Mouse (Mus musculus): ENCODE measurements around the gene Mettl26. TPM values are rescaled to one million over a fixed set of nuclear protein-coding genes. Genes with fewer than 3 reads are reported as not detected.

The Mettl26 gene
- polyA plus RNA-seq, 1 experiment = 196 TPM

DNA sequence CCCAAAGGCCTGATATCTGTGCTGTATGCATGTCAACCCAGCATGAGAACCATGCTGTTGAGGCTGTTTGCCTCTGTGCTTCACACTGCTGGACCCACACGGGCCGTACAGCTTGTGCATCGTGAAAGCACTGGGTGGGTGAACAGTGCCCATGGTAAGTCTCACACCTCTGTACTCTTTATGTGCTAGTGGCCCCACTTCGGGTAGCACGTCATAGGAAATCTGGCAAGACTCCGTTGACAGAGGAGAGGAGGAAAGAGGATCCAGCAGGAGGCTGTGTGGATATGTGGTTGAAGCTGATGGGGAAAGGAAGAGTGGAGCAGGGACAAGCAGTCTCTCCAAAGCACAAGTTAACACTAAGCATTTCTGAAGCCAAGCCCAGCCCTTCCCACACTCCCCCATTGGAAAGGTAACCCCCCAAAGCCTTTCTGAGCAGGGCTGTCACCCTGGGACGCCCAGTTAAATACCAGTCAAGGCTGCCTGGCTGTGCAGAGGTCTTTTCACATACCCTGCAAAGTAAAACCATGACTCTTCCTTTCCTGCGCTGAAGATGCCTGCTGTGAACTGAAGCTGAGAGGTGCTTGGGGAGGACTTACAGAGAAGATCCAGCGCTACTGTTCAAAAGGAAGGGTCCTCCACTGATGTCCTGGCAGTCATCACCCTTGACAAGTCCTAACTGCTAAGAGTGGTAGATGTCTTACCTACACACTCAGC is 43.3 kb downstream of the Mettl26 start:
- Histone ChIP-seq H3K4me3 (ENCODE audit: low read depth, low read length) (peak overlapping the region; percentile 13), H3K36me3 (ENCODE audit: control insufficient read depth, insufficient read depth, low read length) (no peaks in the 10 kb centered on the region), H3K4me1 (ENCODE audit: control insufficient read depth, insufficient read depth, insufficient read length, low read length) (peaks cover 32% of the 10 kb centered on the region; the same call in 1 of the 2 replicates), H3K27me3 (ENCODE audit: control insufficient read depth, insufficient read depth, low read length) (no peaks in the 10 kb centered on the region), H3K27ac (ENCODE audit: insufficient read depth, low read depth, low read length) (peak overlapping the region; percentile 59)
- TF ChIP-seq POLR2A (IDR thresholded peaks at IDR 0.05; ENCODE audit: low read depth, low read length) (no peak), CTCF (IDR thresholded peaks at IDR 0.05; ENCODE audit: extremely low read depth, insufficient read length, insufficient replicate concordance, low read depth, low read length) (no peak)
- 74% methylated on average over 9 of the region's 9 CpGs for WGBS

DNA sequence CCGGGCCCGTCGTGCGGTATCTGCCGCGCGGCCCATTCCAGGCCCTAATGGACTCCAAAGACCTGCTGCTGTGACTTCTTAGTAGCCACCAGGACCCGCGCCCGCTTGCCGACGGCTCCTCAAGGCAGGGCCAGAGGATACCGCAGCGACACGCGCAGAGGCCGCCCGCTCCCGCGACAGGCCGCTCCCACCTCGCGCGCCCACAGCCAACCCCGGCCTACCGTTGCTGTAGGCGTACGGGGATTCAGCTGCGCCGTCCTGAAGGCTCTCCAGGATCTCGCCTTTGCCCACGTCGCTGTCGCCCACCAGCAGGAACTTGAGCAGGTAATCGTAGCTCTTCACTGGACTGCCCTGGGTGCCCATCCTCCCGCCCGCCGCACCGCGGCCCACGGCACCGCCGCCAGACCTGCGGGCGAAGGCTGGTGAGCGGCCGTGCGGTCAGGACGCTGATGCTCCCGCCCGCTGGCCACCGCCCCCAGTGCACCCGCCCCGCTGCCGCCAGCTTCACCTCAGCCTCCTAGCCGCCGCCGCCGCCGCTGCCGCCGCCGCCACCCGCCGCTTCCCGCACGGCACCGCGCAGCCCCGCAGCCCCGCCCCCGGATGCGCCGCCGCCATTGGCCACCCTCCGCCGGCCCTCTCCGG is 44.4 kb downstream of the Mettl26 start, which contains the start of gene Rab40c:
Gene Rab40c, minus strand, starts transcription at position 584 of the 642 bp plus-strand sequence.
- no peak for TF ChIP-seq POLR2A (IDR thresholded peaks at IDR 0.05; ENCODE audit: low read depth, low read length)
- no peak for TF ChIP-seq CTCF (IDR thresholded peaks at IDR 0.05; ENCODE audit: extremely low read depth, insufficient read length, insufficient replicate concordance, low read depth, low read length)
- WGBS = 1% methylated on average over 77 of the region's 78 CpGs

DNA sequence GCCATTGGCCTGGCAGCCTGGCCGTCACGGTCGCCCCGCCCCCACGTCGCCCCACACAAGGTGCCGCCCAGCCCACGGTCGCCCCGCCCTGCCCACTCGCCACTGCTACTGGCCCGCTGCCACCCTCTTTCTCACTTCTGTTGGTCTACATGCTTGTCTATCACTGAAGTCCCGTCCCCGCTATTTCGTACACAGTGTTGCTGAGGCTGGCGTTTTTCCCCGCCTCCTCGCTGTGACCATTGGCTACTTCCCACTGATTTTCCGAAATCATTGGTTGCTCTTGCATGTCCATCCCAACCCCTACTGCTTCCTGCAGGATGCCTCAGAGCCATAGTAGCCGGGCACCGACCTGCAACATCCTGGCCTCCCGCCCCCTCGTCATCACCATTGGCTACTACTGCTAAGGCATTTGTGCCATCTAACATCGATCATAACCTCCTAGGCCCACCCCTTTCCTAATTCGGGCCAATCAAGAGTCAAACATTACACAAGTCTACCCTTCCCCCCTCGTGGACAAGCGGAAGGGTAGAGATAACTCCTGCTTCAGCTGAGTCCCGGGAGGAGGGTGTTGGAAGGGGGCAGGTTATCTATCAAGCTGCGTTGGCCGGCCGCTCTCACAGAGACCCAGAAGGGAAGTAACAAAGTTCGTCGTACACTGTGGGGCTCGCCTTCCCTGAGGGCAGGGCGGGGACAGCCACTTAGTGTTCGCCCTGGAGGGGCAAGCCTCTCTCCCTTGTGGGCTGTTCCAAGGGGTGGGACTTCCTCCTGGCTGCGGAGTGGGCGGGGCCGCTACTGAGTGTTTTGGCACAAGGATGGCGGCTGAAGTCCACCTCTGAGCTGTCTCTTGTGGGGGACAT is 45.1 kb downstream of the Mettl26 start:
- H3K4me1 ChIP-seq (ENCODE audit: control insufficient read depth, insufficient read depth, insufficient read length, low read length) = peaks cover 20% of the 10 kb centered on the region; the same call in 1 of the 2 replicates

More for the DNA sequence above, 44.4 kb downstream of the Mettl26 start, which contains the start of gene Rab40c:
- Histone ChIP-seq H3K27ac (ENCODE audit: insufficient read depth, low read depth, low read length) (peak within 1 kb of the TSS; percentile 97), H3K36me3 (ENCODE audit: control insufficient read depth, insufficient read depth, low read length) (no peaks in the 10 kb centered on the region), H3K4me1 (ENCODE audit: control insufficient read depth, insufficient read depth, insufficient read length, low read length) (peaks cover 24% of the 10 kb centered on the region; the same call in 1 of the 2 replicates), H3K27me3 (ENCODE audit: control insufficient read depth, insufficient read depth, low read length) (no peaks in the 10 kb centered on the region), H3K4me3 (ENCODE audit: low read depth, low read length) (peak within 1 kb of the TSS; percentile 96)

DNA sequence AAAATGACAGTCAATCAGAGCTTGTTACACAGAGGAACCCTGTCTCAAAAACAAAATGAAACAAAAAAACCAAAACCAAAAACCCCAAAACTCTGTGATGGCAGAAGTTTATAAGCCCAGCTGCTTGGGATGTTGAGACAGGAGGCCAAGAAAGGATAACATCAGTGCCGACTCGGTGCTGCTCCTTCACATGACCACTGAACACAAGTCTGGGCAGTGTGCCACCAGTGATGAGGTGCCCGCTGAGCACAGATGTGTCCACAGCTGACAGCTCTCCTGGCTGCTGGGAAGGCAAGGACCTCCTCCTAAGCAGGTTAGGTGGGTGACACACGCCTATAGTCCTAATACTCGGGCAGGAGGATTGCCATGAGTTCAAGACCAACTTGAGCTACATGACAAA is 47.2 kb downstream of the Mettl26 start:
- Histone ChIP-seq H3K4me3 (ENCODE audit: low read depth, low read length) (no peak overlapping the region), H3K27me3 (ENCODE audit: control insufficient read depth, insufficient read depth, low read length) (no peaks in the 10 kb centered on the region), H3K36me3 (ENCODE audit: control insufficient read depth, insufficient read depth, low read length) (peaks cover 5% of the 10 kb centered on the region; the same call in 1 of the 2 replicates), H3K27ac (ENCODE audit: insufficient read depth, low read depth, low read length) (no peak overlapping the region), H3K4me1 (ENCODE audit: control insufficient read depth, insufficient read depth, insufficient read length, low read length) (peaks cover 16% of the 10 kb centered on the region; the same call in 1 of the 2 replicates)
- WGBS = 51% methylated on average over 5 of the region's 5 CpGs
- TF ChIP-seq CTCF (IDR thresholded peaks at IDR 0.05; ENCODE audit: extremely low read depth, insufficient read length, insufficient replicate concordance, low read depth, low read length) (no peak), POLR2A (IDR thresholded peaks at IDR 0.05; ENCODE audit: low read depth, low read length) (no peak)

More for the DNA sequence above, 45.1 kb downstream of the Mettl26 start:
- Histone ChIP-seq H3K27ac (ENCODE audit: insufficient read depth, low read depth, low read length) (peak overlapping the region; percentile 97), H3K36me3 (ENCODE audit: control insufficient read depth, insufficient read depth, low read length) (no peaks in the 10 kb centered on the region), H3K27me3 (ENCODE audit: control insufficient read depth, insufficient read depth, low read length) (no peaks in the 10 kb centered on the region), H3K4me3 (ENCODE audit: low read depth, low read length) (peak overlapping the region; percentile 74)
- peak; percentile 53; the same call in 1 of the 2 replicates for TF ChIP-seq POLR2A (IDR thresholded peaks at IDR 0.05; ENCODE audit: low read depth, low read length)
- no peak for TF ChIP-seq CTCF (IDR thresholded peaks at IDR 0.05; ENCODE audit: extremely low read depth, insufficient read length, insufficient replicate concordance, low read depth, low read length)
- WGBS = under 1% methylated on average over 40 of the region's 40 CpGs

DNA sequence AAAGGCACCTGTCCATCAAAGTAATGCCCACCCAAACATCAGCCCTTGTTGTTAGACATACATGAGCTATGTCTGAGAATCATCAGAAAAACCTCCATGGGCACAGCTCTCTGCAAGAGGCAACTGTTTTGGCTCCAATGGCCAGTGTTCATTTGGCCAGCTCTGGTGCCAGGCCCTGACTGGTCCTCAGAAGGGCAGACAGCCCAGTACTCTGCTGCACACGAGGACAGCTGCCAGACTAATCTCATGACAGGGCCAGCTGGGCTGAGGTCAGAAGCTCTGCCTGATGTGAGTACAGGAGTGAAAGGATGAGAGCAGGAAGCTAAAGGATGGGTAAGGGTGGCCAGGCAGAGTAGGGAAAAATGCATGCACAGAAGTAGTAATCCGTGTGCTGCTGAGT is 50.5 kb downstream of the Mettl26 start:
- Histone ChIP-seq H3K27ac (ENCODE audit: insufficient read depth, low read depth, low read length) (no peak overlapping the region), H3K4me1 (ENCODE audit: control insufficient read depth, insufficient read depth, insufficient read length, low read length) (no peaks in the 10 kb centered on the region), H3K27me3 (ENCODE audit: control insufficient read depth, insufficient read depth, low read length) (no peaks in the 10 kb centered on the region), H3K4me3 (ENCODE audit: low read depth, low read length) (no peak overlapping the region), H3K36me3 (ENCODE audit: control insufficient read depth, insufficient read depth, low read length) (peaks cover 25% of the 10 kb centered on the region)
- 68% methylated on average over 2 of the region's 2 CpGs for WGBS
- TF ChIP-seq POLR2A (IDR thresholded peaks at IDR 0.05; ENCODE audit: low read depth, low read length) (no peak), CTCF (IDR thresholded peaks at IDR 0.05; ENCODE audit: extremely low read depth, insufficient read length, insufficient replicate concordance, low read depth, low read length) (no peak)

Other genes with a start within 250 kb of the Mettl26 start
- gene Gng13, start 157.9 kb upstream of the Mettl26 start, polyA plus RNA-seq (2012; rRNA removed) = 0.20 and 0.30 TPM in 2 replicates
- gene Chtf18, start 147.7 kb upstream of the Mettl26 start, polyA plus RNA-seq (2012; rRNA removed) = 7.3 and 15.2 TPM in 2 replicates
- gene Rpusd1, start 147.4 kb upstream of the Mettl26 start, polyA plus RNA-seq (2012; rRNA removed) = 12.4 and 23.0 TPM in 2 replicates
- 0.16 and 0.20 TPM in 2 replicates for gene Mslnl, start 139.0 kb upstream of the Mettl26 start, polyA plus RNA-seq (2012; rRNA removed)
- 1.0 and 3.8 TPM in 2 replicates for gene Msln, start 120.7 kb upstream of the Mettl26 start, polyA plus RNA-seq (2012; rRNA removed)
- 14.9 and 19.3 TPM in 2 replicates for gene Narfl, start 101.3 kb upstream of the Mettl26 start, polyA plus RNA-seq (2012; rRNA removed)
- gene Haghl, start 89.4 kb upstream of the Mettl26 start, polyA plus RNA-seq (2012; rRNA removed) = 12.7 and 25.0 TPM in 2 replicates
- 0.06 TPM in 1 of 2 replicates, not detected in the other for gene Ccdc78, start 88.5 kb upstream of the Mettl26 start, polyA plus RNA-seq (2012; rRNA removed)
- gene Fam173a, start 82.2 kb upstream of the Mettl26 start, polyA plus RNA-seq (2012; rRNA removed) = 70.7 and 135 TPM in 2 replicates
- 0.48 TPM in 1 of 2 replicates, not detected in the other for gene AC134908.4, start 79.4 kb upstream of the Mettl26 start, polyA plus RNA-seq (2012; rRNA removed)
- gene Metrn, start 77.9 kb upstream of the Mettl26 start, polyA plus RNA-seq (2012; rRNA removed) = 28.2 and 31.9 TPM in 2 replicates
- gene Fbxl16, start 66.0 kb upstream of the Mettl26 start, polyA plus RNA-seq (2012; rRNA removed) = 3.1 and 3.7 TPM in 2 replicates
- gene Wdr24, start 51.4 kb upstream of the Mettl26 start, polyA plus RNA-seq (2012; rRNA removed) = 18.2 and 40.0 TPM in 2 replicates
- 30.2 and 47.3 TPM in 2 replicates for gene Jmjd8, start 46.2 kb upstream of the Mettl26 start, polyA plus RNA-seq (2012; rRNA removed)
- gene Stub1, start 41.7 kb upstream of the Mettl26 start, polyA plus RNA-seq (2012; rRNA removed) = 76.7 and 141 TPM in 2 replicates
- 6.9 and 10.6 TPM in 2 replicates for gene Rhbdl1, start 37.8 kb upstream of the Mettl26 start, polyA plus RNA-seq (2012; rRNA removed)
- gene Gm20683, start 33.3 kb upstream of the Mettl26 start, polyA plus RNA-seq (2012; rRNA removed) = 28.3 and 55.5 TPM in 2 replicates
- gene Rhot2, start 30.2 kb upstream of the Mettl26 start, polyA plus RNA-seq (2012; rRNA removed) = 54.9 and 87.5 TPM in 2 replicates
- gene Wdr90, start 13.6 kb upstream of the Mettl26 start, polyA plus RNA-seq (2012; rRNA removed) = 8.3 and 13.3 TPM in 2 replicates
- 84.8 and 111 TPM in 2 replicates for gene Mcrip2, start 6.3 kb upstream of the Mettl26 start, polyA plus RNA-seq (2012; rRNA removed)
- 0.72 and 2.6 TPM in 2 replicates for gene Wfikkn1, start 5.8 kb downstream of the Mettl26 start, polyA plus RNA-seq (2012; rRNA removed)
- gene Rab40c, start 44.7 kb downstream of the Mettl26 start, polyA plus RNA-seq (2012; rRNA removed) = 20.7 and 43.4 TPM in 2 replicates
- 59.8 and 74.1 TPM in 2 replicates for gene Pigq, start 69.9 kb downstream of the Mettl26 start, polyA plus RNA-seq (2012; rRNA removed)
- 0.51 TPM in 1 of 2 replicates, not detected in the other for gene Nhlrc4, start 69.9 kb downstream of the Mettl26 start, polyA plus RNA-seq (2012; rRNA removed)
- 0.04 TPM in 1 of 2 replicates, not detected in the other for gene A930017K11Rik, start 77.5 kb downstream of the Mettl26 start, polyA plus RNA-seq (2012; rRNA removed)
- gene Capn15, start 110.7 kb downstream of the Mettl26 start, polyA plus RNA-seq (2012; rRNA removed) = 46.8 and 75.2 TPM in 2 replicates
- gene Rab11fip3, start 194.5 kb downstream of the Mettl26 start, polyA plus RNA-seq (2012; rRNA removed) = 37.3 and 116 TPM in 2 replicates
- 10.9 and 14.5 TPM in 2 replicates for gene Decr2, start 215.3 kb downstream of the Mettl26 start, polyA plus RNA-seq (2012; rRNA removed)
- gene Nme4, start 220.5 kb downstream of the Mettl26 start, polyA plus RNA-seq (2012; rRNA removed) = 10.3 and 11.5 TPM in 2 replicates
- gene Tmem8, start 238.2 kb downstream of the Mettl26 start, polyA plus RNA-seq (2012; rRNA removed) = 189 and 283 TPM in 2 replicates
- 54.6 and 82.5 TPM in 2 replicates for gene Mrpl28, start 248.4 kb downstream of the Mettl26 start, polyA plus RNA-seq (2012; rRNA removed)

All from small intestine, adult 2 months (tissue).